Mouse (Mus musculus): Measurements from ENCODE around the gene Pnisr. TPM values are rescaled to one million over a fixed set of nuclear protein-coding genes. Genes with fewer than 3 reads are reported as not detected.

The Pnisr gene
- polyA plus RNA-seq, 1 experiment, result 267 TPM

- Histone ChIP-seq H3K27ac (ENCODE audit: insufficient read depth, low read length) (no peak overlapping the region), H3K9me3 (replicated peaks; ENCODE audit: control insufficient read depth, insufficient read depth, low read length, poor library complexity, severe bottlenecking) (no peaks in the 10 kb centered on the region), H3K4me3 (ENCODE audit: low read depth, low read length) (no peak overlapping the region), H3K36me3 (ENCODE audit: control insufficient read depth, insufficient read depth, low read length, poor library complexity, severe bottlenecking) (peaks cover 10% of the 10 kb centered on the region), H3K9ac (ENCODE audit: low read depth, poor library complexity, severe bottlenecking) (no peak overlapping the region), H3K4me1 (ENCODE audit: control insufficient read depth, insufficient read depth, low read length) (no peaks in the 10 kb centered on the region), H3K27me3 (ENCODE audit: control insufficient read depth, insufficient read depth, low read length, poor library complexity, severe bottlenecking) (no peaks in the 10 kb centered on the region)
- TF ChIP-seq POLR2A (IDR thresholded peaks at IDR 0.05; ENCODE audit: insufficient read depth, low read length), result no peak
- TF ChIP-seq EP300 (IDR thresholded peaks at IDR 0.05; ENCODE audit: insufficient read depth, low read depth, low read length), result no peak
- no peak for TF ChIP-seq CTCF (IDR thresholded peaks at IDR 0.05; ENCODE audit: low read depth, low read length)
These were observed 31.4 kb downstream of the Pnisr start for GRCm38 (mm10) chr4:21878776-21879175.

GRCm38 (mm10) chr4:21879565-21880220, 32.3 kb downstream of the Pnisr start, which contains the start of gene Coq3:
Gene Coq3, plus strand, starts transcription at chr4:21879673.
- Histone ChIP-seq H3K9ac (ENCODE audit: low read depth, poor library complexity, severe bottlenecking) (peak within 1 kb of the TSS; percentile 75), H3K4me3 (ENCODE audit: low read depth, low read length) (peak within 1 kb of the TSS; percentile 78), H3K27ac (ENCODE audit: insufficient read depth, low read length) (no peak within 1 kb of the TSS; the same call in 1 of the 2 replicates), H3K9me3 (replicated peaks; ENCODE audit: control insufficient read depth, insufficient read depth, low read length, poor library complexity, severe bottlenecking) (no peaks in the 10 kb centered on the region), H3K27me3 (ENCODE audit: control insufficient read depth, insufficient read depth, low read length, poor library complexity, severe bottlenecking) (no peaks in the 10 kb centered on the region), H3K4me1 (ENCODE audit: control insufficient read depth, insufficient read depth, low read length) (no peaks in the 10 kb centered on the region), H3K36me3 (ENCODE audit: control insufficient read depth, insufficient read depth, low read length, poor library complexity, severe bottlenecking) (peaks cover 5% of the 10 kb centered on the region)
- TF ChIP-seq EP300 (IDR thresholded peaks at IDR 0.05; ENCODE audit: insufficient read depth, low read depth, low read length), result no peak
- no peak for TF ChIP-seq POLR2A (IDR thresholded peaks at IDR 0.05; ENCODE audit: insufficient read depth, low read length)
- no peak for TF ChIP-seq CTCF (IDR thresholded peaks at IDR 0.05; ENCODE audit: low read depth, low read length)

GRCm38 (mm10) chr4:21882806-21883205, 35.4 kb downstream of the Pnisr start:
- Histone ChIP-seq H3K9ac (ENCODE audit: low read depth, poor library complexity, severe bottlenecking) (no peak overlapping the region), H3K4me1 (ENCODE audit: control insufficient read depth, insufficient read depth, low read length) (no peaks in the 10 kb centered on the region), H3K9me3 (replicated peaks; ENCODE audit: control insufficient read depth, insufficient read depth, low read length, poor library complexity, severe bottlenecking) (no peaks in the 10 kb centered on the region), H3K27ac (ENCODE audit: insufficient read depth, low read length) (no peak overlapping the region), H3K4me3 (ENCODE audit: low read depth, low read length) (no peak overlapping the region), H3K36me3 (ENCODE audit: control insufficient read depth, insufficient read depth, low read length, poor library complexity, severe bottlenecking) (no peaks in the 10 kb centered on the region), H3K27me3 (ENCODE audit: control insufficient read depth, insufficient read depth, low read length, poor library complexity, severe bottlenecking) (no peaks in the 10 kb centered on the region)
- no peak for TF ChIP-seq POLR2A (IDR thresholded peaks at IDR 0.05; ENCODE audit: insufficient read depth, low read length)
- no peak for TF ChIP-seq CTCF (IDR thresholded peaks at IDR 0.05; ENCODE audit: low read depth, low read length)
- TF ChIP-seq EP300 (IDR thresholded peaks at IDR 0.05; ENCODE audit: insufficient read depth, low read depth, low read length), result no peak

GRCm38 (mm10) chr4:21885831-21886230, 38.4 kb downstream of the Pnisr start:
- H3K27me3 ChIP-seq (ENCODE audit: control insufficient read depth, insufficient read depth, low read length, poor library complexity, severe bottlenecking), result no peaks in the 10 kb centered on the region
- TF ChIP-seq EP300 (IDR thresholded peaks at IDR 0.05; ENCODE audit: insufficient read depth, low read depth, low read length), result no peak
- no peak for TF ChIP-seq POLR2A (IDR thresholded peaks at IDR 0.05; ENCODE audit: insufficient read depth, low read length)
- no peak for TF ChIP-seq CTCF (IDR thresholded peaks at IDR 0.05; ENCODE audit: low read depth, low read length)
- H3K9ac ChIP-seq (ENCODE audit: low read depth, poor library complexity, severe bottlenecking), result no peak overlapping the region
- no peaks in the 10 kb centered on the region for H3K4me1 ChIP-seq (ENCODE audit: control insufficient read depth, insufficient read depth, low read length)
- H3K36me3 ChIP-seq (ENCODE audit: control insufficient read depth, insufficient read depth, low read length, poor library complexity, severe bottlenecking), result no peaks in the 10 kb centered on the region
- no peak overlapping the region for H3K4me3 ChIP-seq (ENCODE audit: low read depth, low read length)
- no peak overlapping the region for H3K27ac ChIP-seq (ENCODE audit: insufficient read depth, low read length)
- H3K9me3 ChIP-seq (replicated peaks; ENCODE audit: control insufficient read depth, insufficient read depth, low read length, poor library complexity, severe bottlenecking), result no peaks in the 10 kb centered on the region

Other genes with a start within 250 kb of the Pnisr start
- not detected in 2 replicates for gene Prdm13, start 161.6 kb upstream of the Pnisr start, polyA plus RNA-seq (2011; ENCODE audit: insufficient read depth, insufficient read length, low read depth, missing spikeins)
- 79.5 and 95.5 TPM in 2 replicates for gene Ccnc, start 119.9 kb upstream of the Pnisr start, polyA plus RNA-seq (2011; ENCODE audit: insufficient read depth, insufficient read length, low read depth, missing spikeins)
- 32.7 and 38.1 TPM in 2 replicates for gene Usp45, start 80.4 kb upstream of the Pnisr start, polyA plus RNA-seq (2011; ENCODE audit: insufficient read depth, insufficient read length, low read depth, missing spikeins)
- 12.6 and 13.1 TPM in 2 replicates for gene Tstd3, start 80.4 kb upstream of the Pnisr start, polyA plus RNA-seq (2011; ENCODE audit: insufficient read depth, insufficient read length, low read depth, missing spikeins)
- gene Coq3, start 32.1 kb downstream of the Pnisr start, polyA plus RNA-seq (2011; ENCODE audit: insufficient read depth, insufficient read length, low read depth, missing spikeins), result 19.2 and 20.7 TPM in 2 replicates
- 7.7 and 7.8 TPM in 2 replicates for gene Faxc, start 83.7 kb downstream of the Pnisr start, polyA plus RNA-seq (2011; ENCODE audit: insufficient read depth, insufficient read length, low read depth, missing spikeins)

All from ES-Bruce4 (cell line).